Mouse (Mus musculus): ENCODE measurements around the gene Fgf18.

GRCm38 (mm10) chr11:33147171-33147571 lies at the start of gene Fgf18:
- no peak for TF ChIP-seq POLR2A (IDR thresholded peaks at IDR 0.05; ENCODE audit: insufficient read depth, low read depth, low read length)
- no peak for TF ChIP-seq CTCF (IDR thresholded peaks at IDR 0.05; ENCODE audit: insufficient read depth, low read depth, low read length)

Measured in olfactory bulb, adult 2 months (tissue).